Comparison of ENCODE assay signal across 17 mouse cellular contexts in the genomic region with DNA sequence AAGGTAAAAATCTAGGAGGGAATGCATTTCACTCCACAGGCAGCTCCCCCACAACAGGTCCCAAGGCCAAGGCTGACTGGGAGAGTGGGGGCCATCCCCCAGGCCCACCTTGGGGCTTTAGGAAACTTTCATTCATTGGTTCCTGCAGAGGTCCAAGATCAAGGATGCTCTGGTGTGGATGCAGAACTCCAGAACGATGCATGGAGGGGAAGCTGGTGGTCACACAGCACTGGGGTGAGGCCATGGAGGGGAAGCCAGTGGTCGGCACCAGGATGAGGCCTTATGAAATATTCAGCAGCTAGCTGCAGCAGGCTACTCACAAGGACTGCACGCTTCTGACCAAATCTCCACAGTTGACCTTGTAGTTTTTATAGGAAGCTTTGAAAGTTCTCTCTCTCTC.
"Had no signal": no experiment of that assay in that cellular context is flagged by ENCODE, and none has a peak within 500 bp of the region (broad histone marks: within the 10 kb centered on the region; RNA-seq: fewer than 3 reads in every experiment).

No protein-coding gene starts in this region.

- H3K9ac ChIP-seq: liver, embryonic 12.5 days; liver, embryonic 14.5 days; lung, embryonic 14.5 days; midbrain, embryonic 12.5 days; neural tube, embryonic 12.5 days had no signal

- ATAC-seq: liver, embryonic 12.5 days; midbrain, embryonic 16.5 days had no signal

- H3K27me3 ChIP-seq: liver, embryonic 12.5 days; neural tube, embryonic 12.5 days had no signal

- DNase-seq: lung, adult 18-20 months; lung, embryonic 14.5 days; lung, postnatal 10 days; lung, postnatal 4 days; midbrain, embryonic 14.5 days; right cerebral cortex, postnatal 14 days; right cerebral cortex, postnatal 4 days; spleen, adult 18-20 months; thymus, adult 18-20 months; thymus, postnatal 14 days; thymus, postnatal 36 days had no signal

- H3K4me2 ChIP-seq: liver, embryonic 12.5 days; lung, embryonic 14.5 days; midbrain, embryonic 12.5 days; neural tube, embryonic 12.5 days had no signal

- H3K4me3 ChIP-seq: liver, embryonic 12.5 days; midbrain, embryonic 12.5 days; myocyte; neural tube, embryonic 12.5 days had no signal

- H3K4me1 ChIP-seq: liver, embryonic 12.5 days; neural tube, embryonic 12.5 days had no signal

- H3K27ac ChIP-seq: liver, embryonic 12.5 days; liver, embryonic 14.5 days; midbrain, embryonic 12.5 days; neural tube, embryonic 12.5 days had no signal

- H3K9me3 ChIP-seq: liver, embryonic 12.5 days; midbrain, embryonic 12.5 days; neural tube, embryonic 12.5 days had no signal

- H3K36me3 ChIP-seq: liver, embryonic 12.5 days; midbrain, embryonic 12.5 days; neural tube, embryonic 12.5 days had no signal
